ENCODE assay signal across 8 mouse cellular contexts in the genomic region with DNA sequence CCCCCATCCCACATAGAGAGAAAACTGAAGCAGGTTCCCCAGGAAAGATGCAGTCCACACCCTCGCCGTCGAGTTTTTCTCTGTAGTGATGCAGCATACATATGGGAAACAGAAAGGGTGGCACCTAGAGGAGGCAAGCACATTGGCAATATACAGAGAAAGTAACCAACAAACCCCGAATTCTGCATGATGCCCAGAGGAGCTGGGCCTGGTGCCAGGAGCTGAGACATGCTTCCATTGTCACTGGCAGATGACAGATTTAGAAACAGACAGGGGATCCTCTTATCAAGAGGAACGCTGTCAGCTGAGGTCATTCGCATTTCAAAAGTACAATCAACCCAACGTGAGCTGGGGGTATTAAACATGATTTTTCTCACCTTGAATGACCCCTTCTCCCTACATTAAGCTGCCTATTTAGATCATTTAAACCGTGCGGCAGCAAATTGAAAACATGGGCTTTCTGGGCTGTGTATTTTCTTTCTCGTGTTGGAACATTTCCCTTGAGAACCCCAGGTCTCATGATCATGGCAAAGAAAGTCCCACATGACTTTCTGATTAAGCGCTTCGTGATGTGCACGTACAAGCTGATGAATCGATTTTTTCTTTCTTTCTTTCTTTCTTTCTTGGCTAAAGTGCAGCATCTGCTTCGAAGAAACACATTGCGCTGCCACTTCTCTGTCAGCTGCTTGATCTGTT.
A peak's percentile ranks its signal among the peaks of the same experiment; 100 is the strongest.
DNase-seq lines count a peak whose midpoint lies in the region; ATAC-seq and TF ChIP-seq lines count a peak whose summit lies in the region.

No protein-coding gene starts in this region.

- no peak for DNase-seq in hindbrain, embryonic 10.5 days (ENCODE audit: low spot score)
- peak; percentile 77 to 81 for DNase-seq in cerebellum, postnatal 14 days
- peak; percentile 49 to 71 for DNase-seq in heart, postnatal 14 days
- DNase-seq in thymus, postnatal 25 days = no peak
- no peak for DNase-seq in thymus, adult 2 months

- H3K4me1 ChIP-seq in hindbrain, embryonic 13.5 days (replicated peaks) = peaks cover 25% of the 10 kb centered on the region
- peaks cover 48% of the 10 kb centered on the region for H3K4me1 ChIP-seq in hindbrain, embryonic 10.5 days (replicated peaks)
- H3K4me1 ChIP-seq in lung, embryonic 15.5 days = peaks cover 41% of the 10 kb centered on the region
- H3K4me1 ChIP-seq in thymus, adult 2 months (replicated peaks; ENCODE audit: control insufficient read depth, insufficient read depth, low read length) = peaks cover 5% of the 10 kb centered on the region

- ATAC-seq in hindbrain, embryonic 13.5 days (ENCODE audit: low FRiP score) = peak; percentile 52; the same call in 1 of the 2 replicates
- ATAC-seq in lung, embryonic 15.5 days (ENCODE audit: borderline replicate concordance, extremely low read depth, low FRiP score, low TSS enrichment) = no peak; the same call in 1 of the 2 replicates
- ATAC-seq in erythroid progenitor cell, adult 5-6 weeks (replicated peaks; ENCODE audit: low FRiP score, poor library complexity, severe bottlenecking) = no peak

- intact Hi-C loops in heart, postnatal 14 days (cut with DNase I) = loop anchor here (5.0 kb wide), 1 partner anchor 122 kb away; no protein-coding TSS in a partner anchor

- H3K36me3 ChIP-seq in hindbrain, embryonic 13.5 days = no peaks in the 10 kb centered on the region
- H3K36me3 ChIP-seq in hindbrain, embryonic 10.5 days = no peaks in the 10 kb centered on the region
- H3K36me3 ChIP-seq in lung, embryonic 15.5 days = no peaks in the 10 kb centered on the region
- no peaks in the 10 kb centered on the region for H3K36me3 ChIP-seq in thymus, adult 2 months (ENCODE audit: control insufficient read depth, insufficient read depth, low read length)

- no peak for TF ChIP-seq POLR2A in thymus, adult 2 months (IDR thresholded peaks at IDR 0.05; ENCODE audit: control insufficient read depth, extremely low read depth, insufficient read depth, low read length, poor library complexity)

- H3K4me2 ChIP-seq in hindbrain, embryonic 13.5 days = 0 out of 2 replicates have a peak overlapping the region, but pooled peaks have one; percentile 29
- H3K4me2 ChIP-seq in lung, embryonic 15.5 days = peak overlapping the region; percentile 6; the same call in 1 of the 2 replicates

- H3K9ac ChIP-seq in hindbrain, embryonic 13.5 days = no peak overlapping the region
- no peak overlapping the region for H3K9ac ChIP-seq in lung, embryonic 15.5 days

- no peak for TF ChIP-seq CTCF in thymus, adult 2 months (IDR thresholded peaks at IDR 0.05; ENCODE audit: borderline replicate concordance, control insufficient read depth, extremely low read depth, insufficient read depth, low read length, poor library complexity)

- peak overlapping the region; percentile 8; the same call in 1 of the 2 replicates for H3K27ac ChIP-seq in hindbrain, embryonic 13.5 days
- H3K27ac ChIP-seq in hindbrain, embryonic 10.5 days = no peak overlapping the region
- peak overlapping the region; percentile 67 for H3K27ac ChIP-seq in lung, embryonic 15.5 days
- H3K27ac ChIP-seq in thymus, adult 2 months (ENCODE audit: control insufficient read depth, insufficient read depth, low read length) = no peak overlapping the region

- H3K4me3 ChIP-seq in hindbrain, embryonic 13.5 days = no peak overlapping the region
- H3K4me3 ChIP-seq in hindbrain, embryonic 10.5 days = no peak overlapping the region
- no peak overlapping the region for H3K4me3 ChIP-seq in lung, embryonic 15.5 days
- H3K4me3 ChIP-seq in thymus, adult 2 months (ENCODE audit: control insufficient read depth, insufficient read depth, low read length) = no peak overlapping the region

- 38% methylated on average over 16 of the region's 16 CpGs for WGBS in hindbrain, embryonic 13.5 days
- 65% methylated on average over 16 of the region's 16 CpGs for WGBS in hindbrain, embryonic 10.5 days
- WGBS in lung, embryonic 15.5 days = 47% methylated on average over 16 of the region's 16 CpGs
- 67% methylated on average over 16 of the region's 16 CpGs for WGBS in thymus, adult 2 months

- no peaks in the 10 kb centered on the region for H3K9me3 ChIP-seq in hindbrain, embryonic 13.5 days
- no peaks in the 10 kb centered on the region for H3K9me3 ChIP-seq in hindbrain, embryonic 10.5 days
- H3K9me3 ChIP-seq in lung, embryonic 15.5 days = no peaks in the 10 kb centered on the region

- no peaks in the 10 kb centered on the region for H3K27me3 ChIP-seq in hindbrain, embryonic 13.5 days
- H3K27me3 ChIP-seq in hindbrain, embryonic 10.5 days (ENCODE audit: insufficient read depth, poor library complexity, severe bottlenecking) = no peaks in the 10 kb centered on the region
- no peaks in the 10 kb centered on the region for H3K27me3 ChIP-seq in lung, embryonic 15.5 days
- H3K27me3 ChIP-seq in thymus, adult 2 months (ENCODE audit: control insufficient read depth, insufficient read depth, low read length) = no peaks in the 10 kb centered on the region

Comparison
In these comparisons a context has a peak if more than half of its experiments do, and no peak if none do; other contexts are left out.
1. H3K27ac ChIP-seq: peak in hindbrain, embryonic 13.5 days (single experiment) and lung, embryonic 15.5 days (single experiment); none in hindbrain, embryonic 10.5 days (single experiment) and thymus, adult 2 months (single experiment).
2. DNase-seq: peak in cerebellum, postnatal 14 days (2 of 2) and heart, postnatal 14 days (2 of 2); none in hindbrain, embryonic 10.5 days (single experiment), thymus, postnatal 25 days (single experiment) and thymus, adult 2 months (single experiment).